Mouse (Mus musculus): ENCODE data around the gene Vsnl1.

DNA sequence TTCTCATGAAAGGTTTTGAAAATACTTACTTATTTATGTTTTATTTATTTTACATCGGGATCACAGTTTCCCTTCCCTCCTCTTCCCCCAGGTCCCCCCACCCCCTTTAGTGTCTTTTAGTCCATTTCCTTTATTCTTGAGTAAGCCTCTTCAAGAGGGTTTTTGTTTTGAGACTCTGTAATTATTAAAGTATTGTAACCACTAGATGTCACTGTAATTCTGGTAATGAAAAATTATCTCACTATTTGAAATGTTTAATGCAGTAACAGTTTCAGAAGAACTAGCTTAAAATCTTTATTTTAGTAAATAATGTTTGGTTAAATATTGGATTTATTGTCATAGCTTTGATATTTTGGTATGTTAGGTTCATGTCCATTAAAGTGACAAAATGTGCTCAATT, 122.6 kb downstream of the Vsnl1 start:
- TF ChIP-seq CTCF (IDR thresholded peaks at IDR 0.05; ENCODE audit: control insufficient read depth, insufficient read depth, insufficient replicate concordance, low read depth, low read length) (no peak), POLR2A (IDR thresholded peaks at IDR 0.05; ENCODE audit: control insufficient read depth, low read depth, low read length) (no peak)
